8 mouse cellular contexts compared by ENCODE assay signal in the genomic region with DNA sequence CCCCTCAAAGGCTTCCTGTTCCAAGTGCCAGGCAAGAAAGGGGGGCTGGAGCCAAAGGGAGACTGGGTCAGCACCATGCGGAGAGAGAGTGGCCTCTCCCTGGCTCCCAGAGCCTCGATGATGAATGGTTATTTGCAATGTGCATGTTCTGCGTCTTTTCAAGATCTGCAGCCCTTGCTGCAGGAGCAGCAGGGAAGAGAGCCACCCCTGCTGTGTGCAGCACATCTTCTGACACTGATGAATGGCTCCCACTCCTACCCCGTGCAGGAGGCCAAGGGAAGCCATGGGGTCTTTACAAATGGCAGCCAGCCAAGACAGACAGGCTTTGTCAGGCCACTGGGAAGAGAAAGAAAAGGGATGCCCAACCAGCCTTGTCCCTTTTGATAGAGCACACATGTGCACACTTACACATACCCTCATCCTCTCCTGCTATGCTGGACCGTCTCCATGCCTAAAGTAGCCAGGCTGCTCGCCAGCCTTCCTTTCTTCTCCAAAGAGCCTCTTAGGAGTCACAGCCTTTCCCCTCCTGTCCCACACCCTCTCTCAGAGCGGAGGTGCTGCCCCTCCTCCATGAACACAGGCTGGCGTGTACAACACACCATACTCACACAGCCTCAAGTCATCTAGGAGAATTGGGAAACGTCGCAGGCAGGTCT.
DNase-seq lines count a peak whose midpoint lies in the region; ATAC-seq lines count a peak whose summit lies in the region.

No protein-coding gene starts in this region.

- H3K4me3 ChIP-seq in kidney, embryonic 14.5 days (ENCODE audit: low read length), result no peak overlapping the region
- no peak overlapping the region for H3K4me3 ChIP-seq in heart, embryonic 12.5 days
- peak overlapping the region; percentile 8 for H3K4me3 ChIP-seq in limb, embryonic 15.5 days

- peak overlapping the region; percentile 96 for H3K27ac ChIP-seq in kidney, embryonic 14.5 days (ENCODE audit: low read depth, low read length)
- peak overlapping the region; percentile 22; the same call in 1 of the 2 replicates for H3K27ac ChIP-seq in heart, embryonic 12.5 days (ENCODE audit: poor library complexity, severe bottlenecking)
- peak overlapping the region; percentile 96 for H3K27ac ChIP-seq in limb, embryonic 15.5 days

- H3K27me3 ChIP-seq in kidney, embryonic 14.5 days (ENCODE audit: control insufficient read depth, insufficient read depth, low read length), result no peaks in the 10 kb centered on the region
- H3K27me3 ChIP-seq in heart, embryonic 12.5 days (replicated peaks), result no peaks in the 10 kb centered on the region
- H3K27me3 ChIP-seq in limb, embryonic 15.5 days, result no peaks in the 10 kb centered on the region

- WGBS in kidney, embryonic 14.5 days, result 29% methylated on average over 10 of the region's 10 CpGs
- WGBS in heart, embryonic 12.5 days, result 50% methylated on average over 10 of the region's 10 CpGs
- WGBS in limb, embryonic 15.5 days, result 18% methylated on average over 10 of the region's 10 CpGs

- H3K9me3 ChIP-seq in kidney, embryonic 14.5 days (ENCODE audit: control insufficient read depth, low read length), result no peaks in the 10 kb centered on the region
- no peaks in the 10 kb centered on the region for H3K9me3 ChIP-seq in heart, embryonic 12.5 days (replicated peaks)
- H3K9me3 ChIP-seq in limb, embryonic 15.5 days, result no peaks in the 10 kb centered on the region

- no peaks in the 10 kb centered on the region for H3K36me3 ChIP-seq in kidney, embryonic 14.5 days (ENCODE audit: control insufficient read depth, insufficient read depth, low read length)
- no peaks in the 10 kb centered on the region for H3K36me3 ChIP-seq in heart, embryonic 12.5 days
- H3K36me3 ChIP-seq in limb, embryonic 15.5 days, result no peaks in the 10 kb centered on the region

- ATAC-seq in kidney, embryonic 14.5 days (ENCODE audit: low FRiP score, low TSS enrichment), result peak; percentile 54
- 0 out of 2 replicates have a peak, but pooled peaks have one; percentile 10 for ATAC-seq in heart, embryonic 12.5 days (ENCODE audit: insufficient number of reproducible peaks, low FRiP score)
- peak; percentile 37; the same call in 1 of the 2 replicates for ATAC-seq in limb, embryonic 15.5 days (ENCODE audit: insufficient number of reproducible peaks, low FRiP score, low TSS enrichment, low read depth)

- 0 out of 2 replicates have a peak overlapping the region, but pooled peaks have one; percentile 25 for H3K9ac ChIP-seq in kidney, embryonic 14.5 days (ENCODE audit: low read depth, low read length)
- 0 out of 2 replicates have a peak overlapping the region, but pooled peaks have one; percentile 20 for H3K9ac ChIP-seq in heart, embryonic 12.5 days
- H3K9ac ChIP-seq in limb, embryonic 15.5 days, result no peak overlapping the region

- H3K4me1 ChIP-seq in kidney, embryonic 14.5 days (ENCODE audit: control insufficient read depth, insufficient read depth, low read length), result peaks cover 49% of the 10 kb centered on the region
- H3K4me1 ChIP-seq in heart, embryonic 12.5 days (replicated peaks), result peaks cover 53% of the 10 kb centered on the region
- peaks cover 78% of the 10 kb centered on the region for H3K4me1 ChIP-seq in limb, embryonic 15.5 days

- DNase-seq in kidney, adult 8-10 months, result no peak
- DNase-seq in embryo, embryonic 10 days (ENCODE audit: low spot score), result peak; percentile 74
- no peak for DNase-seq in ovary, postnatal 14 days (ENCODE audit: low spot score)
- no peak for DNase-seq in thymus, postnatal 14 days
- no peak for DNase-seq in gastrocnemius, postnatal 10 days

- H3K4me2 ChIP-seq in kidney, embryonic 14.5 days (replicated peaks; ENCODE audit: low read depth, low read length), result no peak overlapping the region
- H3K4me2 ChIP-seq in heart, embryonic 12.5 days, result no peak overlapping the region
- peak overlapping the region; percentile 40 for H3K4me2 ChIP-seq in limb, embryonic 15.5 days

Comparison
In these comparisons a context has a peak if more than half of its experiments do, and no peak if none do; other contexts are left out.
1. H3K27ac ChIP-seq: peak in every context shown above with its lines; median percentile 96 in kidney, embryonic 14.5 days; 96 in limb, embryonic 15.5 days; 22 in heart, embryonic 12.5 days.